Mouse (Mus musculus): ENCODE results near the gene Ctsh.

DNA sequence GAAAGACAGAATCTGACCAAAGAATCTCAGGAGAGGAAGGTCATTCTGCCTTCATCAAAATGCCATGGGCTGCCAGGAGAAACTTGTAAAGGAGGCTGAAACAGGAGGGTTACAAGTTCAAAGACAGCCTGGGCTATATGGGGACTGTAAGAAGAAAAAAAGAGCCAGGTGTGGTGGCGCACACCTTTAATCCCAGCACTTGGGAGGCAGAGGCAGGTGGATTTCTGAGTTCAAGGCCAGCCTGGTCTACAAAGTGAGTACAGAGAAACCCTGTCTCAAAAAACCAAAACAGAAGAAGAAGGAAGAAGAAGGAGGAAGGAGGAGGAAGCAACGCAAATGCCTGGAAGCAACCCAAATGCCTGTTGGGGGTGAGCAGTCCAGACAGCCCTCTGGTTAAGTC lies at the start of gene Ctsh:
- no peak for TF ChIP-seq CTCF (IDR thresholded peaks at IDR 0.05; ENCODE audit: borderline replicate concordance, insufficient read depth, low read length)
- TF ChIP-seq POLR2A (IDR thresholded peaks at IDR 0.05; ENCODE audit: low read depth, low read length): no peak
